Mouse (Mus musculus): Measurements from ENCODE around the gene Lrrc59. TPM values are rescaled to one million over a fixed set of nuclear protein-coding genes. Genes with fewer than 3 reads are reported as not detected.
"Not testable (repeated sequence)": the region's sequence is repeated elsewhere in the genome, so short reads cannot be mapped to it uniquely, and the experiment has no call there.

Lrrc59 gene
- polyA plus RNA-seq, 1 experiment from 2014 or later: 222 TPM

DNA sequence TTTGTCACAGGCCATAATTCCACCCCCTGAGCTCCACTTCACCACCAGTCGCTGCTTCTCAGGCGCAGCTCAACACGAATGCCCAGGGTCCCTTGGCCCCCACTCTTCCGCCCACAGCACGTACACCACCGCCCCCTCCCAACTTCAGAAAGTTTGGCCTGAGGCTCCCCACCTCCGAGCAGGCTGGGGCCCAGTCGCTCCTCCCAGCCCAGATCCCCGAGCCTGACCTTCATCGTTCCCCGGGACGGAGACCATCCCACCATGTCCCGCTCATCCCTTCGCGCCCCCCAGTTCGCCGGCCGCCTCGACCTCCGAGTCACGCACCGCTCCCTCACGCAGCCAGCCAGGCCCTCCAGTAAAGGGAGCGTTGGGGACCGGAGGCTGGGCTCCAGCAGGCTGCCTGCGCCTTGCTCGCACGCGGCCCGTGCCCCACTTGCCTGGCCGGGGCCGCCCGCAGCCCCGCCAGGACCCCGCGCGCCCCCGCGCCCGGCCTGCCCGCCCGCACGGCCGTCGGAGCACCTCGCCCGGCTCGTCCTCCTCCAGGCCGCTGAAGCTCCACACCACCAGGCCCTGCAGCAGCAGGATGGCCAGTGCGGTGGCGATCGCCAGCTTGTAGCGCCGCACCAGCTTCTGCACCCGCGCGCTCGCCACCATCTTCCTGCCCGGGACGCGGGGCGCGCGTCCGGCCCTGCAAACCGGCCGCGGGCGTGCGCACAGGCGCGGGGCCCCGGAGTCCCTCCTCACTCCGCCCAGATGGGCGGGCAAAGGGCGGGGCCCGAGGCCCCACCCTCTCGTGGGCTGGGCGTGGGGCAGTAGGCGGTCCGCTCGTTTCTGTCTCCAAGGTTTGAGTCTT, 47.4 kb downstream of the Lrrc59 start, which contains the start of gene Xylt2:
Gene Xylt2 (minus strand): TSS at position 762 of the 853 bp plus-strand sequence.
- H3K4me3 ChIP-seq: peak within 1 kb of the TSS; percentile 89
- H3K4me1 ChIP-seq: peaks cover 29% of the 10 kb centered on the region
- H3K36me3 ChIP-seq: no peaks in the 10 kb centered on the region
- no peaks in the 10 kb centered on the region for H3K27me3 ChIP-seq
- H3K9ac ChIP-seq (replicated peaks): peak within 1 kb of the TSS; percentile 95
- ATAC-seq (ENCODE audit: low FRiP score, low read depth): peak; percentile 96
- WGBS: under 1% methylated on average over 68 of the region's 82 CpGs
- H3K9me3 ChIP-seq: no peaks in the 10 kb centered on the region
- H3K4me2 ChIP-seq (replicated peaks): peak within 1 kb of the TSS; percentile 86
- peak within 1 kb of the TSS; percentile 86 for H3K27ac ChIP-seq (replicated peaks)

DNA sequence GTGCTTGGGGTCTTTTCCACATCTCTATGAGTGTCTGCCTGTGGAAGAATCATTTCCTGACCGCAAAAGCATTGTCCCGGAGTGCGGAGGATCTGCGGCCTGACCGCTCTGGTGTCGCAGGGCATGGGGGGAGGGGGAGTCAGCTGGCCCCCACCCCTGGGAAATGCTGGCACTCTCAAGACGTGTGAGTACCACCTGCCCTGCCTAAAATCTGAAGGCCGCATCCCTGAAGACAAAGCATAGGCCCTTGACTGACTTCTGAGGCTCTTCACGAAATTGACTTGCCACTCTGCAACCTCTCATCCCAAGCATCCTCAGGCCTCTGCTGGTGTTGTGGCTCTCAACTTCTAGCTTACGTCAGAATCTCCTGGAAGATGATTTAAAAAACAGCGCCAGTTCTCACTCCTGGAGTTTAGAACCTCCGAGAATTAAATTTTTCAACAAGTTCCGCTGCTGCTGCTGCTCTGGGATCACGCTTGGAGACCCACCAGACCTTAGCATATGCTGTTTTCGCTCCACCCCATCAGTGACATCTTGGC, 48.1 kb downstream of the Lrrc59 start:
- H3K9me3 ChIP-seq: no peaks in the 10 kb centered on the region
- H3K4me3 ChIP-seq: peak overlapping the region; percentile 89
- H3K9ac ChIP-seq (replicated peaks): peak overlapping the region; percentile 95
- peak overlapping the region; percentile 86 for H3K4me2 ChIP-seq (replicated peaks)
- H3K36me3 ChIP-seq: no peaks in the 10 kb centered on the region
- WGBS: 33% methylated on average over 15 of the region's 15 CpGs
- H3K4me1 ChIP-seq: peaks cover 29% of the 10 kb centered on the region
- ATAC-seq (ENCODE audit: low FRiP score, low read depth): no peak
- H3K27ac ChIP-seq (replicated peaks): peak overlapping the region; percentile 86; the same call in 1 of the 2 replicates
- H3K27me3 ChIP-seq: no peaks in the 10 kb centered on the region

DNA sequence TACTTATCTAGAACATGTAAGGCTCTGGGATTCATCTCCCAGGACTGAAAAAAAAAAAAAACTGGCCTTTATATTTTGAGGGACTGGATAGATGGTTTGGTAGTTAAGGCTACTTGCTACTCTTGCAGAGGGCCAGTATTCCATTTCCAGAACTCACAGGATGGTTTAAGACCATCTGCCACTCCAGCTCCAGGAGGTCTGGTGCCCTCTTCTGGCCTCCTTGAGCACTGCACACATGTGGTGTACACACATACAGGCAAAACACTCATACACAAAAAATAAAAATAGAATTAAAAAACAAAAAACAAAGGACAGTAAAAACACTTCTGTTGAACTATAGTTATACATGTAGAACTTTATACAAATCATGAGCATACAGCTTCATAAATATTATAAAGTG, 51.1 kb downstream of the Lrrc59 start:
- Histone ChIP-seq H3K36me3 (no peaks in the 10 kb centered on the region), H3K4me2 (replicated peaks) (no peak overlapping the region), H3K9me3 (no peaks in the 10 kb centered on the region), H3K27me3 (no peaks in the 10 kb centered on the region), H3K4me1 (peaks cover 14% of the 10 kb centered on the region), H3K27ac (replicated peaks) (no peak overlapping the region), H3K9ac (replicated peaks) (no peak overlapping the region), H3K4me3 (no peak overlapping the region)
- ATAC-seq (ENCODE audit: low FRiP score, low read depth): no peak

DNA sequence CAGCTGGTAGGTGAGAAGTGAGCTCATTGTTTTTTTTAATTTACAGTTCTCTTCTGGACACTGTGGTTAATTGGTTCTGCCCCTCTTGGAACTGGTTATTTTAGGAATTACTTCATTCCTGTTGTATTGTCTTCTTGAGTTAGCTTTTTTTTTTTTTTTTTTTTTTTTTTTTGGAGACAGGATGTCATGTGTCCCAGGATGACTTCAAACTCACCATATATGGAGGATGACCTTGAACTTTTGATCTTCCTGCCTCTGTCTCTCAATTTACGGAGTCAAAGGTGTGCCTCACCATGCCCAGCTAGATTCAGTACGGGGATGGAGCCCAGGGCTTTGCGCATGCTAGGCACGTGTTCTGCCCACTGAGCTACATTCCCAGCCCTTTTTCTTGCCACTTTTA, 52.1 kb downstream of the Lrrc59 start:
- Histone ChIP-seq H3K27ac (replicated peaks) (no peak overlapping the region), H3K4me1 (peaks cover 3% of the 10 kb centered on the region; the same call in 1 of the 2 replicates), H3K4me2 (replicated peaks) (no peak overlapping the region), H3K36me3 (no peaks in the 10 kb centered on the region), H3K9ac (replicated peaks) (no peak overlapping the region), H3K4me3 (no peak overlapping the region), H3K9me3 (no peaks in the 10 kb centered on the region), H3K27me3 (no peaks in the 10 kb centered on the region)
- no peak for ATAC-seq (ENCODE audit: low FRiP score, low read depth)
- 75% methylated on average over 4 of the region's 4 CpGs for WGBS

DNA sequence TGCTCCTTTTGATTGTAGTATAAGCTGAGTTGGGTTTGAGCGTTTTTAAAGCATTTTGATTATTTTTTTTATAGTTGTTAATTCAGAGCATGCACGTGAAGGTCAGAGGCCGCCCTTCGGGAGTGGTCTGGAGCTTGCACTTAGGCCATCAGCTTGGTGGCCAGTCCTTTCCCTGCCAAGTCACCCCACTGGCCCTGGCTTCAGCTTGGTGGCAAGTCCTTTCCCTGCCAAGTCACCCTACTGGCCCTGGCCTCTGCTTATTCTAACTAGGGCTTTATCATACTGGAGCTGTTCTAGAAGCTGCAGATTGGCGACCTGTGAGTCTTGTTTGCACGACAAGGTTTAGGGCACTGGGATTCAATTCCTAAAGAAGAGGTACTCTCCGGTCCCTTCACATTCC, 52.9 kb downstream of the Lrrc59 start:
- no peaks in the 10 kb centered on the region for H3K9me3 ChIP-seq
- no peaks in the 10 kb centered on the region for H3K36me3 ChIP-seq
- H3K9ac ChIP-seq (replicated peaks): no peak overlapping the region
- H3K4me2 ChIP-seq (replicated peaks): no peak overlapping the region
- no peak overlapping the region for H3K4me3 ChIP-seq
- no peaks in the 10 kb centered on the region for H3K27me3 ChIP-seq
- no peak overlapping the region for H3K27ac ChIP-seq (replicated peaks)
- 0 out of 2 replicates have a peak, but pooled peaks cover 3% of the 10 kb centered on the region for H3K4me1 ChIP-seq
- ATAC-seq (ENCODE audit: low FRiP score, low read depth): no peak
- WGBS: 82% methylated on average over 7 of the region's 7 CpGs

DNA sequence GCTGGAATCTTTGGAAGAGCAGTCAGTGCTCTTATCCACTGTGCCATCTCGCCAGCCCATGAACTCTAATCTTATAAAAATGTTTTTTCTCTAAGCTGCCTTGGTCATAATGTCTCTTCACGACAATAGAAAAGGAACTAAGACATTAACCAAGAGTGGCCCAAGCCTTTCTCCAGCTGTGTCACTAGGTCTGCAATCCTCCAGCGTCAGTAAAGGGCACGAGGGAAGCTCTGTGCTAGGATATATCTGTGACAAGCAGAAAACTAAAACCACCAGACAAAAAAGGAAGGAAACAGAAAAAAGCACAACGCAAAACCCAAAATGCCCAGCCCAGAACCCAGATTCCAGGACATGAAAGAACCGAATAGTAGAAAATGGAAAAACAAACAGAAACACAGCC, 57.6 kb downstream of the Lrrc59 start:
- no peaks in the 10 kb centered on the region for H3K36me3 ChIP-seq
- H3K9me3 ChIP-seq: no peaks in the 10 kb centered on the region
- ATAC-seq (ENCODE audit: low FRiP score, low read depth): no peak
- H3K27ac ChIP-seq (replicated peaks): no peak overlapping the region
- H3K9ac ChIP-seq (replicated peaks): no peak overlapping the region
- no peak overlapping the region for H3K4me2 ChIP-seq (replicated peaks)
- H3K4me3 ChIP-seq: no peak overlapping the region
- WGBS: 84% methylated on average over 6 of the region's 6 CpGs
- H3K4me1 ChIP-seq: no peaks in the 10 kb centered on the region
- no peaks in the 10 kb centered on the region for H3K27me3 ChIP-seq

DNA sequence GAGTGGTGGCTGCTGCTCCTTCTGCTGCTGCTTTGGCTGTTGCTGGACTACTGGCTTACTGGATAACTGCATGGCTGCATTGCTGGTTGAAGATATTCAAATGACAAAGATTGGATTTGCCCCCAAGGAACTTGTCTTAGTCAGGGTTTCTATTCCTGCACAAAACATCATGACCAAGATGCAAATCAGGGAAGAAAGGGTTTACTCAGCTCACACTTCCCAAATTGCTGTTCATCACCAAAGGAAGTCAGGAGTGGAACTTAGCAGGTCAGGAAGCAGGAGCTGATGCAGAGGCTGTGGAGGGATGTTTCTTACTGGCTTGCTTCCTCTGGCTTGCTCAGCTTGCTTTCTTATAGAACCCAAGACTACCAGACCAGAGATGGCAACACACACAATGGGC, 62.9 kb downstream of the Lrrc59 start:
- not testable (repeated sequence) for H3K9ac ChIP-seq (replicated peaks); H3K4me2 ChIP-seq (replicated peaks); H3K4me3 ChIP-seq; H3K36me3 ChIP-seq; H3K4me1 ChIP-seq; H3K27ac ChIP-seq (replicated peaks); H3K27me3 ChIP-seq; H3K9me3 ChIP-seq; ATAC-seq (ENCODE audit: low FRiP score, low read depth)

Other genes with a start within 250 kb of the Lrrc59 start
- 0.57 and 0.89 TPM in 2 replicates for gene Abcc3, start 236.8 kb upstream of the Lrrc59 start, polyA plus RNA-seq (2016; fragmentation: Nextera tagmentation; extraction: Ambion mirVana)
- 16.2 and 16.5 TPM in 2 replicates for gene Cacna1g, start 155.6 kb upstream of the Lrrc59 start, polyA plus RNA-seq (2016; fragmentation: Nextera tagmentation; extraction: Ambion mirVana)
- gene Spata20, start 143.6 kb upstream of the Lrrc59 start, polyA plus RNA-seq (2016; fragmentation: Nextera tagmentation; extraction: Ambion mirVana): 0.36 TPM in 1 of 2 replicates, not detected in the other
- 0.47 and 0.68 TPM in 2 replicates for gene Epn3, start 129.8 kb upstream of the Lrrc59 start, polyA plus RNA-seq (2016; fragmentation: Nextera tagmentation; extraction: Ambion mirVana)
- 2.9 and 4.9 TPM in 2 replicates for gene Mycbpap, start 108.0 kb upstream of the Lrrc59 start, polyA plus RNA-seq (2016; fragmentation: Nextera tagmentation; extraction: Ambion mirVana)
- gene Rsad1, start 80.5 kb upstream of the Lrrc59 start, polyA plus RNA-seq (2016; fragmentation: Nextera tagmentation; extraction: Ambion mirVana): 4.3 and 5.4 TPM in 2 replicates
- 0.31 and 0.45 TPM in 2 replicates for gene Chad, start 64.7 kb upstream of the Lrrc59 start, polyA plus RNA-seq (2016; fragmentation: Nextera tagmentation; extraction: Ambion mirVana)
- gene Acsf2, start 27.9 kb upstream of the Lrrc59 start, polyA plus RNA-seq (2016; fragmentation: Nextera tagmentation; extraction: Ambion mirVana): 3.1 and 3.7 TPM in 2 replicates
- 130 and 131 TPM in 2 replicates for gene Mrpl27, start 24.0 kb downstream of the Lrrc59 start, polyA plus RNA-seq (2016; fragmentation: Nextera tagmentation; extraction: Ambion mirVana)
- gene Eme1, start 24.2 kb downstream of the Lrrc59 start, polyA plus RNA-seq (2016; fragmentation: Nextera tagmentation; extraction: Ambion mirVana): 32.9 and 33.5 TPM in 2 replicates
- 17.2 and 18.8 TPM in 2 replicates for gene Xylt2, start 47.7 kb downstream of the Lrrc59 start, polyA plus RNA-seq (2016; fragmentation: Nextera tagmentation; extraction: Ambion mirVana)
- not detected in 2 replicates for gene Gm11541, start 74.7 kb downstream of the Lrrc59 start, polyA plus RNA-seq (2016; fragmentation: Nextera tagmentation; extraction: Ambion mirVana)
- 0.15 and 0.20 TPM in 2 replicates for gene Cdc34b, start 112.0 kb downstream of the Lrrc59 start, polyA plus RNA-seq (2016; fragmentation: Nextera tagmentation; extraction: Ambion mirVana)
- not detected in 2 replicates for gene Tmem92, start 152.9 kb downstream of the Lrrc59 start, polyA plus RNA-seq (2016; fragmentation: Nextera tagmentation; extraction: Ambion mirVana)